Mouse (Mus musculus): ENCODE results near the gene Rpl41.
"Not testable (repeated sequence)": the region's sequence is repeated elsewhere in the genome, so short reads cannot be mapped to it uniquely, and the experiment has no call there.

Rpl41 gene

DNA sequence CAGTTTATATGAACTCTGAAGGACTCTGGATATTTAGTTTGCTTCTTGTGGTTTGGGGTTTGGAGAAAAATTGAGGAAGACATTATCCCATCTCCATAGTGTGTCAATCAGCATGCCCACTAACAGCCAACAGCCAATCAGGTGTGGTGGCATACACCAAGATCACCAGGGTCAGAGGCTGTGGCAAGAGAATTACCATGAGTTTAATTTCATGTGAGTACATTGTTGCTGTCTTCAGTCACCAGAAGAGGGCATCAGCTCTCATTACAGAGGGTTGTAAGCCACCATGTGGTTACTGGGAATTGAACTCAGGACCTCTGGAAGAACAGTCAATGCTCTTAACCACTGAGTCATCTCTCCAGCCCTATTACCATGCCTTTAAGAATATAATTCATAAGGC, 7.2 kb upstream of the Rpl41 start:
- in situ Hi-C loops (cut with MboI; ENCODE audit: low sequenced_read_pairs): no loop called here

DNA sequence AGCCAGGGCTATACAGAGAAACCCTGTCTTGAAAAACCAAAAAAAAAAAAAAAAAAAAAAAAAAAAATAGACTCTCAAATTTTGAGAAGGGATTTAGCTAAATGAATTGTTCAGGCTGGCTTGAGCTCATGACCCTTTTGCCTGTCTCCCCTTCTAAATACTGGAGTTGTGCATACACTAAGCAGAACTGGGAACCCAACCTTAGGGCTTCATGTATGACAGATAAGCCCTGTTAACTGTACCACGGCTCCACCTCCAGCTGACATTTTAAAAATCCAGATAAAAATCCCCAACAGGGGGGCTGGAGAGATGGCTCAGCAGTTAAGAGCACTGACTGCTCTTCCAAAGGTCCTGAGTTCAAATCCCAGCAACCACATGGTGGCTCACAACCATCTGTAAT, 6.5 kb upstream of the Rpl41 start:
- in situ Hi-C loops (cut with MboI; ENCODE audit: low sequenced_read_pairs): not testable (repeated sequence)

DNA sequence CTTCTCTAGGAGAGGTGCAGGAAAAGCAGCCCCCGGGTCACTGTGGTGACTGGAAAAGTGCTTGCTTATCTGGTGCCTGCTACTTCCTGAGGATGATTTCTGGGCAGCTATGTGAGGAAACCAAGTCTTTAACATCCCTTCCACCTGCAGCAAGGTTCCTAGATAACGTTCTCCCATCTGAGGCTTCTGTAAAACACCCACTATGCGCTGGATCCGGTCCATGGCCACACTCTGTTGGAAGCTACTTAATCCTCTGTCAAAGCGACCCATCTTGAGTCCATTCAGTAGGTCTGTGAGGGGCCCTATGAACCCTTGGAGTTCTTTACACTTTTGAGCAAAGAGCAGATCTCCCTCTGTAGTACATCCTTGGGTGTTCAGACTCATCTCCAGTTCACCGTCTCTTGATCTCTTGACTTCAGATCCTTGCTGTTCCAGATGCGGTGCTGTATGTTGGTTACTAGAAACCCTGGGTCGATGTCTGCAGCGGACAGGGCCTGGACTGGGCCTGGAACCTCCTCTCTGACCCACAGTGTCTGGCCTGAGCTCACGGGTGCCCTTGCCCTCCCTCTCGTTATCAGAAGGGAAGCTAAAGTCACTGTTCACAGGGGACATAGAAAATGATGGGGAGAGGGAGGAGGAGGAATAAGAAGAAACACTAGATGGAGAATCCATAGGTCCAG, 1.2 kb upstream of the Rpl41 start:
- in situ Hi-C loops (cut with MboI; ENCODE audit: low sequenced_read_pairs): not testable (repeated sequence)

- in situ Hi-C loops (cut with MboI; ENCODE audit: low sequenced_read_pairs): not testable (repeated sequence)
Measured at GRCm38 (mm10) chr10:128549682-128550057, 565 bp upstream of the Rpl41 start.

DNA sequence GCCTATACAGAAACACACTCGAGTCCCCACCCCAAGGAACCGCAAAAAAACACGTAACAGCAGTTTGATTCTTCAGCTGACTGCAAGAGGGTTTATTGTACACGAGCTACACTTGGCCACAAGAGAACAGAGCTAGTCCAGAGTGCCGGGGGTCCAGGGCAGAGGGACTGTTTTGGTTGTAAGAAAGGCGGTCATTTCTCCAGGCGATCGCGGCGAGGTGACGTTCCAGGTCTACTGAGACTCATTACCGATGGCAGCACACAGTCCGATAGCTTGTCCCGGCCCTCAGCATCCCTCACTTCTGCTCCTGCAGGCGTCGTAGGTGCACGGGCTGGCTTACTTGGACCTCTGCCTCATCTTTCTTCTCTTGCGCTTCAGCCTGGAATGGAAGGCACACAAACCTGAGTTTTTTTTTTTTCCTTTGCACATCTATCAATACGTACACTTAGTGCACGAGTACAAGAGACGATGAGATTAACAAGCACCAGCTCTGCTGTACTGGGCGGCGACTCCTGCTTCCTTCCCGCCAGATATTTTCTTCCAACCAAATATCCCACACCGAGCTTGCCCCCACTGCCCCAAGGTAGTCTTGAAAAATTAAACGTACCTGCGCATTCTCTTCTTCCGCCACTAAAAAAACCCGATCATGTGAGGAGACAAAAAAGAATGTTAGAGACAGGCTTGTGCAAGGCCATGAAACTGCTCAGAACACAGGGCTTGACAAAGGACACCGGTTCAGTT, 884 bp downstream of the Rpl41 start:
- in situ Hi-C loops (cut with MboI; ENCODE audit: low sequenced_read_pairs): not testable (repeated sequence)

- in situ Hi-C loops (cut with MboI; ENCODE audit: low sequenced_read_pairs): no loop called here
Measured at GRCm38 (mm10) chr10:128547361-128548032, 1.6 kb downstream of the Rpl41 start, which contains the start of gene Zc3h10. Gene Zc3h10, minus strand, starts transcription at chr10:128547774.

DNA sequence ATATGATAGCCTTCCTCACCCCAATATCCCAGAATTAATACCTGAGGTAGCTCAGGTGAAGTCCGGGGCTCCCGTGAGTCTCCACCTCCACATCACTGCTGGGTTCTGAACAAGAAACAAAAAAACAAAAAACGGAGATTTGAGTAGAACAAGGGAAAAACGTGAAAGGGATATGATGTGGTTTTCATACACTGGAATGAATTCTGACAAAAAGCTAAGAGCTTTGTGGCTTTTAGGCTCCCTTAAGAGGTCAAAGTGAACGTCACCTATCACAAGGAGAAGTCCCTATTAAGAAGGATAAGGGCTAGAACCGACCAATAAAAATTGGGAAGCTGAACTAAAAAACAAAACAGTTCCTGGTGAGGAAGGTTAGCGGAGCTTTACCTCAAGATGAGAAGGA, 2.3 kb downstream of the Rpl41 start:
- in situ Hi-C loops (cut with MboI; ENCODE audit: low sequenced_read_pairs): no loop called here

DNA sequence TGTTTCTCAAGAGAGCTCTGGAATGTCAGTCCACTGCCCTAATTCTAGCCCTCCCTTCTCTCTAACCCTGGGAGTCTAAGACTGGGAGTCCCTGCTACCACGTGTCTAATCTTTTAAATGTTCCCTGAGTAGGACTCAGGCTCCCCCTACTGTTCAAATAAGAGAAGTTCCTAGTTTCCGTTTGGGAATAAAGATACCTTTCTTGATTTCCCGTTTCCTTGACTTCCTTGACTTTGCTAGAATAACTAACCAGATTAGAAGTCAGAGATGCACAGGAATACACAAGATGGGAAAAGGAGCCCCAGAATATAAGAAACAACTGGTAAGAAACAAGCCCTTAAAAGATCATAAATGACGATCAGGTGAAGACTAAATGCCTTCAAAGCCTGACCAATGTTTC, 2.7 kb downstream of the Rpl41 start:
- in situ Hi-C loops (cut with MboI; ENCODE audit: low sequenced_read_pairs): no loop called here

GRCm38 (mm10) chr10:128545570-128545898, 3.6 kb downstream of the Rpl41 start:
- in situ Hi-C loops (cut with MboI; ENCODE audit: low sequenced_read_pairs): no loop called here

DNA sequence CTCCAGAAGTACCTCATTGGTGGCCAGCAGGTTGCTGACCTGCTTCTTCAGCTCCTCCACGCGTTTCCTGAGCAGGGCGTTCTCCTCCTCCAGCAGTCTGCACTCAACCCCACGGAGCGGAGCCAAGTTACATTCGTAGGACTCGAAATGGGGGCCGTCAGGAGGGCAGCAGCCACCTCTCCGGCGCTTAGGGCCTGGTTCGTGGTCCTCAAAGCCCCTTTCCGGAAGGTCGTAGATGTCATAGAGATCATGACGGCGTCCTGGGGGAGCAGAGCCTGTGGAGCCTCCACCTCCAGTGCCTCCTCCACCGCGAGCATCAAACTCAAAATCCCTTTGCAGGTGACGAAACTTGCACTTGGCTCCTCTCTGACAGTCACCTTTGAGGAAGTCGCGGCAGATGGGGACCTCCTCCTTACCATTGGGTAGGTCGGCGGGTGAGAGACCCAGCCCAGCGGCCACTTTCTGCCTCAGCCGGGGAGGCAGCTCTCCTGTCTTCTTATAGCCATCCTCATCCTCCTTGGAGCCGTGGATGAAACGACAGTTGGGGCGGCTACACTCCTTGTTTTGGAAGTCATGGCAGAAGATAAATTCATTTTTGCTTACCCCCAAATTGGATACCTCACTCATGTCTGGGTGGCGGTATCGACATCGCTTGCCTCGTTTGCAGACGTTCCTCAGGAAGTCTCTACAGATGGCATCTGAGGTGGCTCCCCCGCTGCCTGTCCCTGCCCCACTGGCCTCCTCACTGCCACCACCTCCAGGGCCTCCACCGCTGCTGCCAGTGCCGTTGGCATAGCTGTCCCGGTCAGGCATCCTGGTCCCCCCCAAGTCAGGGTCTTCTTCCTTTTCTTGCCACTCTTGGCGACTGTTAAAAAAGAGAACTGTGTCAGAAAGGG, 4.2 kb downstream of the Rpl41 start:
- in situ Hi-C loops (cut with MboI; ENCODE audit: low sequenced_read_pairs): no loop called here

DNA sequence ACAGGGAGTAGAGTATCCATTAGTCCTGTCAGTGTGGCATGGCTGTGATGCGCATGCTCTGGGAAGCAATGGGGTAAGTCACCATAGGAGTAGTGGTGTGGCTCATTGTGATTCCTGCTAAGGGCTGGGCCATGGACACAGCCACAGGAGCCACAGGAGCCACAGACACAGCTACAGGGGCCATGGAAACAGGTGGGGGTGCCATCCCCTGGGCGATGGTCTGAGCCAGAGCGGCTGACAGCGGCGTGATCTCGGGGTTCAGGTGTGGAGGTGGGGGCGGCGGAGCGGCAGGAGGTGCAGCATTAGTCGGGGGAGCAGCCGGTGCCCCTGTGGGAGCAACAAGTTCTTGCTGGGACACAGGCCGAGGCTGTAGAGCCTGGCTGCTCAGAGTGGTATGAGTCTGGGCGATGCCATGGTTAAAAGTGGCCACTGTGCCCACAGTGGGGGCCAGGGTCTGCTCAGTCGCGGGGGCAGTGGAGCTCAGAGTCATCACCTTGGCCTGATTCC, 4.9 kb downstream of the Rpl41 start:
- in situ Hi-C loops (cut with MboI; ENCODE audit: low sequenced_read_pairs): no loop called here

DNA sequence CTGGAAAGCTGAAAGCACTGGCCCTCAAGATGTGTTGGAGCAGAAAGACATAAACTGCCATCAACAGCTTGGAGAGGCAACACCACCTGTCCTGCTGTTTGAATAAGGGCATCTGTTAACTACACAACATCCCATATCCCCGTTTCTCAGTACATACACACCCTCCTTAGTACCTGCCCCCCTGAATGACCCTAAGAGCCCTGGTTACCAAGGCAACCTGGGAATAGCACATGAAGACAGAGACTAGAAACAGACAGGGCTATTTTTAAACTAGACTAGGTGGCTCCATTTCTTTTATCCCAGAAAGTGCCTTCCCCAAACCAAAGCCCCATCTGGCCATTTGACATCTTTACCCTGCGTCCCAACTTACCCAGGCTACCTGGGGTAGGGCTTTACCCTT, 6.0 kb downstream of the Rpl41 start:
- in situ Hi-C loops (cut with MboI; ENCODE audit: low sequenced_read_pairs): no loop called here

DNA sequence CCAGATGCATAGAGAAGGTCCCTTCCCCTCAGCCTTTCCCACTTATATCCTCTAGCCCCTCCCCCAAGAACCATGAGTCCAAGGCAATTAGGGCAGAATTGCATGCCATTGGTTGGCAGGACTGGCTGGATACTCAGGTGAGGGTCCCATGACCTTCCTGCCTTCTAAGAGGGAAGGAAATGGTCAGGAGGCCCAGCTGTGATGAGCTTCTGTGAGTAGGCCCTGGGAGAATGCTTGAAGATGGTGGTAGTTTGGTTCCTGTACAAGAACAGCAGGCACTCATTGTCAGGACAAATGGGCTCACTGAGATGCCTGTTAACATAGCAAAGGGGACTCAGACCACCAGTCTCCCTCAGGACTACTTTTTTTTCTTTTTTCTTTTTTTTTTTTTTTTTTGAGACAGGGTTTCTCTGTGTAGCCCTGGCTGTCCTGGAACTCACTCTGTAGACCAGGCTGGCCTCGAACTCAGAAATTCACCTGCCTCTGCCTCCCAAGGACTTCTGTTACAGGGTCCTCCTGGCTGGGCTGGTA, 10.7 kb downstream of the Rpl41 start:
- in situ Hi-C loops (cut with MboI; ENCODE audit: low sequenced_read_pairs): no loop called here

DNA sequence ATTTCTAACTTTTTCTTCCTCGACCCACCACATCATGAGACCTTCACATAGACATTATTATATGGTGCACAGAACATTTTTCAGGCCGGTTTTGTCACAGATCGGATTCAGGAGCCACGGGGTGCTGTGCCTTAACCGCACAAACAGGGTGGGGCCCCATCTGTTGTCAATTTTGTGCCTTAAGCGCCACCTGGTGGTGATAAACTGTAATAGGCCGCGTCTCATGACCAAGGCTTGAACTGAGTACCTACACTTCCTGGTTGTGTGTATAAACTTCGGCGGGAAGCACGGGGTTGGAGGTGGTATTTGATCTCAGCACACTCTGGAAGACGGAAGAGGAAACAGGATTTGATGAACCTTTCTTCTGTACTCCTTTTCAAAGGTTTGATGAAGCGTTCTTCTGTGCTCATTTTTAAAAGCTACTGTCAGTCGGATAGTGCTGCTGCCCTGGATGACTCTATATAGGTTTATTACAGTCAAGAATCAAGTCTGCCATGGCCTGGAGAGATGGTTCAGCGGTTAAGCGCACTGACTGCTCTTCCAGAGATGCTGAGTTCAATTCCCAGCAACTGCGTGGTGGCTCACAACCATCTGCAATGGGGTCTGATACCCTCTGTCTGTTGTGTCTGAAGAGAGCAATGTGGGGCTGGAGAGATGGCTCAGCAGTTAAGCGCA, 12.7 kb downstream of the Rpl41 start:
- in situ Hi-C loops (cut with MboI; ENCODE audit: low sequenced_read_pairs): no loop called here

DNA sequence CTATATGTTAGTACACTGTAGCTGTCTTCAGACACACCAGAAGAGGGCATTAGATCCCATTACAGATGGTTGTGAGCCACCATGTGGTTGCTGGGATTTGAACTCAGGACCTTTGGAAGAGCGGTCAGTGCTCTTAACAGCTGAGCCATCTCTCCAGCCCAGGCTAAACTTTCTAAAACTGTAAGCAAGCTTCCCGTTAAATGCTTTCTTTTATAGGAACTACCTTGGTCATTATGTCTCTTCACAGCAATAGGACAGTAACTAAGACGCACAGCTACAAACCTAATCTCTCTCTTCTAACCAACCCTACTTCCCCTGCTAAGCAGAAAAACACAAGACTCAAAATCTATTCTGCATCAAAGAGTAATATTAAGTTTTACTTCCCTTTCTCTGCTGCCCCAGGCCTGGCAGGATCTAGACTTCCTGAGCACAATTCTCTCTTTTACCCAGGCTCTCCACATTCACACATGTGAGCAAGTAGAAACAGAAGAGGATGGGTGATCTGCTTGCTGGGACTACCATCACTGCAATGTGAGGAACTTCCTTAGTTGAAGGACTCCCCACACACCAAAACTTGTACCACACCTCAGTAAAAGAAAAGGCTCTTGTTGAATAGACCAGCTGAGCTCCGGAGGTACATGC, 13.4 kb downstream of the Rpl41 start:
- in situ Hi-C loops (cut with MboI; ENCODE audit: low sequenced_read_pairs): no loop called here

GRCm38 (mm10) chr10:128535206-128535605, 13.9 kb downstream of the Rpl41 start:
- in situ Hi-C loops (cut with MboI; ENCODE audit: low sequenced_read_pairs): no loop called here

GRCm38 (mm10) chr10:128526366-128527356, 22.4 kb downstream of the Rpl41 start:
- in situ Hi-C loops (cut with MboI; ENCODE audit: low sequenced_read_pairs): no loop called here

- in situ Hi-C loops (cut with MboI; ENCODE audit: low sequenced_read_pairs): no loop called here
Measured at GRCm38 (mm10) chr10:128525671-128526308, 23.3 kb downstream of the Rpl41 start, which contains the start of gene Esyt1. Gene Esyt1, minus strand, starts transcription at chr10:128525871.
